Mouse (Mus musculus) retina, embryonic 14.5 days (tissue): Measurements from ENCODE around the gene Ddx1.

Experiments
- DNase-seq: peaks from one replicate; pipeline ENCODE4 v3.0.0-alpha.2; 2015; ENCODE audit warnings: low spot score

Gene Ddx1

GRCm38 (mm10) chr12:13248691-13249572, at the start of gene Ddx1:
Gene Ddx1, minus strand, starts transcription at chr12:13249213.
- DNase-seq: peak; percentile 89

DNA sequence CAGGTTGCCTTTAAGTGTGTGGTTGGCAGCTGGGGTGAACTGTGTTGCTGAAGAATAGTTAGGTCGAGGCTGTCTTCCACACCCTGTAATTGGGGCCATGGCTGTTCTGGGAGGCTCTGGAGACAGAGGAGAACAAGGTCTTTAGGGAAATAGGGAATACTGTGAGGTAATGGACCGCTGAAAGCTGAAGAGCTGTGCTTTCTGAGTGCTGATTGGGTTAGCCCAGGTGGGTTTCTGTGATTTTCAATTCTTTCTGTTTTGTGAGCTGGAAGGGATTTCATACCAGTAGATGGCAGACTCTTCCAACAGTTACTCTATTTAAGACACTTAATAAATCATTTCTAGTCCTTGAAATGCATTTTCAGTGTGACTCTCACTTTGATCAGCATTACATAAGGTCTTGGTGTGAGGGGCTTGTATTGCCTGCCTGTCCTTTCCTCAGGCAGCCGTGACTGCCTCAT, 44.4 kb upstream of the Ddx1 start:
- DNase-seq: peak; percentile 45

- no peak for DNase-seq
These were observed 42.4 kb upstream of the Ddx1 start for GRCm38 (mm10) chr12:13291453-13291852.

DNA sequence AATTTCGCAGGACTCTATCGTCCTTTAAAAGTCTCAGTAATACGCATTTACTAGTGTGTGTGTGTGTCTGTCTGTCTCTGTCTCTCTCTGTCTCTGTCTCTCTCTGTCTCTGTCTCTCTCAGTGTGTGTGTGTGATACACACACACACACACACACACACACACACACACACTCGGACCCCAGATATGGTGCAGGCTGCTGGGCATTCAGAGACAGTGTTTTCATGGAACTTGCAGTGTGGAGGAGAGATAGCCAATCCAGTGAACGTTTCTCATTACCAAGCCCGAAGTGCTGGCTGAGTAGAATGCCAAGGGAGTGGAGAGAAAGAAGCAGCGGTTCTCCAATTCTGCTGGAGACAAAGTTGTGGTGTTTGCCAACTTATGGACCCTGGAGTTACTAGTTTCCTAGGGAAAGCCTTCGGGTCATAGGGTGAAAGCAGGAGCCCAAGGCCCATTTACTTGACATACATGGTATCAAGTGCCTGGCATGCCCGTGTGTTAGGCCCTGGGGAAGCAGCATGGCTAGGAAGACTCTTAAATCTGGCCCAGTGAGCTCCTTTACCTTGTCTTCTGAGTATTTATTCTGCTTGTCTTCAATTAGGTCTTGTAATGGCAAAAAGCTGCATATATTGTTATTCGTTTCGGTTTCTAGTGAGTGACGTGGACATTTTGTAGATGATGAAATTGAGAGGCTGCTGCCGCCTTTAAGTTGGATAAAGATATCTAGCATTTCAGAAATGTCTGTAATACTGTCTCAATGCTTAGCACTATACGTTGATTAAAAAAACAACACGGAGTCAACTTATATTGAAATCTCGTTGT, 20.8 kb upstream of the Ddx1 start:
- no peak for DNase-seq

DNA sequence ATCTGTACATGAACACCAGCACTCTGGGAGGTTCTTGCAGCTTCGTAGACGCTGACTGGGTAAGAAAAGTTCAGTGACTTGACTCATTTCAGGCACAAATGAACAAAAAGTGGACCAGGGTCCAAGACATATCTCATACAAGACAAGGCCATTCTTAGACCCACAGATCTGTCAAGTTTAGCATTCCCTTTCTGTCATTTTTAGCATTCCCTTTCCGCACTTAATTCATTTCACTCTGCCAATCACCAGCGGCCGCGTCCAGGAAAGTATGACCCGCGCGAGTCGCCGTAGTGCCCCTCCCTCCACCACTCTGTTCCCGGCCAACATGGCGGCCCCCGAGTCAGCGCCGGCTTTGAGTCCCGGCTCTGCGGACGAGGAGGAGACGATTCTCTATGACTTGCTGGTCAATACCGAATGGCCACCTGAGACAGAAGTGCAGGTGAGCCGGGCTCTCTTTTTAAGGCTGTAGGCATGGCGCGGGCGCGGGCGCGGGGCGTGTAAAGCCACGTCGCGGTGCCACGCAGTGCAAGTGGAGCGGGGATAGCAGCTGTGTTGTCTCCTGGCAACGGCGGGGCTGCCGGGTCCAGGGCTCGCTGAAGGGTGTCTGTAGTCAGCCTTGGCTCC, 19.9 kb upstream of the Ddx1 start, which contains the start of gene Nbas:
TSS of gene Nbas (plus strand) at position 308 of the 624 bp plus-strand sequence.
- DNase-seq: peak; percentile 85

- no peak for DNase-seq
These were observed 19.4 kb upstream of the Ddx1 start for GRCm38 (mm10) chr12:13268412-13268811.

DNA sequence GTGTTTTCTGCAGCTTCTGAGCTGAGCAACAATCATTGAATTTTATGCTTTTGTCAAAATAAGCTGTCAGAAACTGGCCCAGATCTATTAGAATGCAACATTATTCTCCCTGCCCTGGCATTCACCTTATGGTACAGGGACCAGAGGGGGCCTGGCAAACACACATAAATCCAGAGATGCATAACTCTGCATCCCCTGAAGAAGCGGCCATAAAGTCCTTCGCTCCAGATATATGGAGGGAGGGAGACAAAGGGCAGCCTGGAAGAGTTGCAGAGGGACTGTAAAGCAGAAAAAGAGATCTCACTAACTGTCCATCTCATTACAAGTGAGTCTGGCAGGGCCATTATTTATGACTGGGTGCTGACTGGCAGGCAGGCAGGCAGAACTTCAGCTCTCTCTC, 6.7 kb upstream of the Ddx1 start:
- DNase-seq: no peak

DNA sequence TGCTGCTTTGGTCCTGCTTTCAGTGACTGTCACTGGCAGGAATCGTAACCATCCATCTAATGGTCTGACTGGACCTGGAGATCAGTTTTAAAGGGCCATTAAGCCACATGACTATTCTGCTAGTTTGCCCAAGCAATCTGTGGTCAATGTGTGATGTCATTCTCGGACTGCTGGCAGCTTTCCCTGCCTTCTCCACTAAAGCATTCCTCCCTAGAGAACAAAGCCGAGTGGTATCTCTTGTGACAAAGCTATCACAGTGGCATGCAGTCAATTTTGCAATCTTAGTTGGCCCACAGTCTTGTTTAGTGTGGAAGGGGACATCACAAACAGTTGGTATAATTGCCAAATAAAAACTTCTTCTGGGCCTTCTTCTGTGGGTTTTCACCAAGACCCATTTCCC, 6.1 kb upstream of the Ddx1 start:
- DNase-seq: peak; percentile 12

GRCm38 (mm10) chr12:13249573-13249919, 533 bp upstream of the Ddx1 start:
- no peak for DNase-seq

DNA sequence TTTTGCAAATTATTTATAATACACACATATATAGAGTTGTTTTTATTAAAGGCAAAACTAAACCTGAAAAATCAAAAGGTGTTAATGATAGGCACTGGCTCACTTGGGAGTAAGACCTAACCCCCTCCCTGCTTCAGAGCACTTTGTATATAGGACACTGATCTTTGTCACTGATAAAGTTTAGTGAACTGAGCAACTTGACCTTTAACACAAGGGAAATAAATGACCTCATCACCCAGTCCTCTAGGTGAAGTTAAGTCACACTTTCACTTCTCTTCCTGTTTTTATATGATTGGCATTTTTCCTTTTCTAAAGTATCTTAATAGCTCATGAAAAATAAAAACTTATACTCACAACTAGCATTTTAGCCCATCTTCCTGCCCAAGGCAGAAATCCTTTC, 6.6 kb downstream of the Ddx1 start:
- DNase-seq: no peak

- DNase-seq: no peak
These were observed 30.9 kb downstream of the Ddx1 start for GRCm38 (mm10) chr12:13218101-13218514.

DNA sequence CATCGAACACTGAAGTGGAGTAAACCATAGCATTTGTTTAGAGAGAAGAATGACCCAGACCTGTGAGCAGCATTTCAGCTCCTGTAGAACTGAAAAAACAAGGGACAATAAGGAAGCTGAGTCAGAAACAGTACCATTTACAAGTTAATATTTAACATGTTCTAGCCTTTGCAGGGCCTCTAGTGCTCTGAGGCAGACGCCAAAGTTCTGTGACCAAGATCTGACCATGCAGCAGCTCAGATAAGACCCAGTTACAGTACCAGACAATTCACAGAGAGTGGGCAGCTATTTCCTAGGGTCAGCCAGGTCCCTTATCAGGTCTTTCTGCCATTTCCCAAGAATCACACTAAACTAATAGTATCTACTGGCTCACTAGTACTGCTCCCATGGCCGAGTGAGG, 31.4 kb downstream of the Ddx1 start:
- no peak for DNase-seq

DNA sequence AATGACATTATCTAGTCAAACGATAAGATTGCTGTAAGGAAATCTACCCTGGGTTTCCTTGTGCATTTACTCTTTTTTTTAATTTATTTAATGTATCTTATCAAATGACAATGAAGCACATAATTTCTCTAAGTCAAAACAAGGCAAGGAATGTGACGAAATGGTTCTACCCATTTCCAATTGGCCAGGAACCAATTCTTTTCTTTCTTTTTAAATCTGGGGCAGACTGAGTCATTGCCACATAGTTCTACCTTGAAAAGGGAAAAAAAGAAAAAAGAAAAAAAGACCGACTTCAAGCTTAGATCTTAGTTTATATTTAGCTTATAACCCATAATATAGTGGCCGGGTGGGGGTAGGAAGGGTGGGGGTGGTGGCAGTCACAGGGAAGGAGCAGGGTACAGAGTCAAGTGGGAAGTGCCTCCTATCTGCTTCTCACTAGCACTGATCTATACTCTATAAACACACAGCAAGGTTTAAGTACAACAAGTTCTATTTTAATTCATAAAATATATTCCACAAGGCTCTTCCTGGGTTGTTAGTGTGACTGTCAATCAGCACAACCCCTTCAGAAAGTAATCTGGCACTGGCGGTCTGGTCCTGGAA, 32.4 kb downstream of the Ddx1 start:
- no peak for DNase-seq

DNA sequence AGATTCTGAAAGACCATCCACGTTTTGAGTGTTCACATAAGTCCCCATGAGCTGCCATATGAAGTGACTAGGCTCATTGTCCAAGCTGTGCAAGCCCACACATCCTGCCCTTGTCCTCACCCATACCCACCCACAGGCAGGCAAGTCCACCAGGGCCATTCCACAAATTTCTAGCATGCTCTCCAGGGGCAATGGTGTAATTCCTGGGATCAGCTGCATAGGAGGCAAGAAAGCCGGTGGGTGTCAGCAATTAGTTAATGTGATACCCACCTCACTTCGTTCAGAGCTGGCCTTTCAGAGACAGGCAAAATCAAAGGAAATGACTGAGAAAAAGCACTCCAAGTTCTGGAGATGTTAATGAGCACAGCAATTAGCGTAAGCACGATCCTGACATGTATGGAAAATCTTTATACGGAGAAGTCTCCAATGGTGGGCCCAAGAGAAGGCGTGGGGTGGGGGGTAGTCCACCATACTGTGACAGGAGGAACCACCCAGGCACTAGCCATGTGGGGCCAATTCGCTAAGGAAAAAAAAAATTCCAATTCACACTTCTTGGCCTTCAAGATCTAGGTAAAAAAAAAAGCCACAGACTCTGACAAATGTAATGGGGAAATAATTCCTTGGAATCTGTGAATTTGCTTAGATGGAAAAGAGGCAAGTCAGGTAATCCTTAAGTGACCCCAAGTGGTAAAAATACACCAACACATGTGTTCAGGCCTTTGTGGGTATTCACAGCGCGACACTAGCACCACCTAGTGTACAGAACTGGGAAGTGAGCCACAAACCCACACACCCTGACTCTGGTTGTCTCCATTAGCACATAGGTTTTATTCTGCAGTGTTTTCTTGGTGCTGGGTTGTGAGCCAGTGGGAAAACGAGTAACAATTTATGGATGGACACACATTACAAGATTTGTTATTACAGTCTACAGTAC, 34.4 kb downstream of the Ddx1 start:
- DNase-seq: peak; percentile 94

DNA sequence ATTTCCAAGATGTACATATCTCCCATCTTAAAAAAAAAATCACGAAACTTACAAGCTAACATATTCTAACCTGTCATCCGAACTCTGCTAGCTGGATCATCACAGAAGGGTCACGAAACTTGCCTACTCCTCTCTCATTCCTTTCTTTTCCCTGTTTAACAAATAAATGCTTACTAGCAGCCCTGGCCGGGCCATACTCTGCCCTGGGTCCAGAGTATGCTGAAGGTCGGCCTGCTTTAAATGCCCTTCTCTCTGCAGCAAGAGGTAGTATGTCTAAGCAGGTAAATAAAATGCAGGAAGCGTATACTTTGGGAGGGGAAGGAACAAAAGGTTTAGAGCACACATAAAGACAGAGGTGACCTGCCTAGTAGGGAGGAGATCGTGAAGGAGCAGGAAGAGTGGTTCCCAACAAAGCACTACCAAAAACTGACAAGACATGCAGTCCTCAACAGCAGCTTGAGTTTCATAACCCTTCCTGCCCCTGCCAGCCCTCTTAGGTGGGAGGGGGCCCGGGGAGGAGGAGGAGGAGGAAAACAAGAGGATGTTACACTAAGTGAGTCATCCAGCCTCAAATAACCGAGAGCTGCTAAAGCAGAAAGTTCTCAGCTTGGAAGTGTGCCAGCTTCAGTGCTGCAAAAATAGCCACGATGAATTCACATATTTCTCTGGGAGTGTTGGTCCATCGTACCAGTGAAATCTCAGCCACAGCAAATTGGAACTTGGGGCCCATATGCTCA, 37.1 kb downstream of the Ddx1 start:
- DNase-seq: no peak

DNA sequence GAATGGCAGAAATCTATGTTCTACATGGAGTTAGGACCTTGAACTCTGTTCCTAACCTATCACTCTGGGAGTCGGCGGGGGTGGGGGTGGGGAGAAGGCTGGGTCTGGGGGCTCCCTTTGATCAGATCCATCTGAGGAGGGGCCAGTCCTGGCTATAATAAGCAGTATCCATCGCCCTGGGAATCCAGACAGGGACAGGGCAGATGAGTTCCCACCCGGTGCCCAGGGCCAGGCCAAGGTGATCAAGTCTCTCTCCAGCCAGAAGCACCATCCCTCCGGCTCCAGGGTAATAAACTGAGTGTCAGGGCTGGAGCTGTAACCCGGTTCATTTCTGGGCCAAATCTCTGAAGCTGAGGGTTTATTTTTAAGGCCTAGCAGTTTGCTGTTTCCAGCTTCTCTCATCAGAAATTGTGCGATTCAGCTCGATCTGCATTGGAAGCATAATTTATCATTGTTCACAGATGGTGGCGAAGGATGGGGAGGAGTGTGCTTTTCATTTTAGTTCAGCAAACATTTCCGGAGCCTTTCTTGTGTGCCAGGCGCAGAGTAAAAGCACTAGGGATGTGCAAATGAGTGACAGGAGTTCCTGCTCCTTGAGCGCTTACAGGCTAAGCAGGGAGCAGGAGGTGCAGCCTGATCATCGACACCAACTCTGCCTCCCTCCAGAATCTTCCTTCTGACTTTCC, 39.2 kb downstream of the Ddx1 start:
- no peak for DNase-seq

DNA sequence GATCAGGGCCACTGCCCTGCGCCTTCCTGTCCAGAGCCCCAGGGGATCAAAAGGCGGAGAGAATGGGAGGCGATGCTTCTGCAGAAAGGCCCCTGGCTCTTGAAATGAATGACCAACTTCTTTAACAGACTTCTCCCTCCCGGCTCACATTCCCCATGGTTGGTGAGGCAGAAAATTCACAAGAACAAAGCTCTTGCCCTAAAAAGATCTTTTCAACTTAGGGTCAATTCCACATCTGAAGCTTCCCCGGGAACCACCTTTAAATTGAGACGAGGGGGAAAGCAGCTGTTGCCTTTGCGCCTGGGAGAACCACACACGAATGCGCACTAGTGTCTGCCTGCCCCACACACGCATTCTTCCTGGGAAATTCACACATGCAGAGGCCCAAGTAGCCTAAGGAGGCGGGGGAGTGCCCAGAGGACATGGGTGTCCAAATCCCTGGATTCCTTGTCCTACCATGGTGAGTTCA, 40.0 kb downstream of the Ddx1 start:
- DNase-seq: peak; percentile 77

DNA sequence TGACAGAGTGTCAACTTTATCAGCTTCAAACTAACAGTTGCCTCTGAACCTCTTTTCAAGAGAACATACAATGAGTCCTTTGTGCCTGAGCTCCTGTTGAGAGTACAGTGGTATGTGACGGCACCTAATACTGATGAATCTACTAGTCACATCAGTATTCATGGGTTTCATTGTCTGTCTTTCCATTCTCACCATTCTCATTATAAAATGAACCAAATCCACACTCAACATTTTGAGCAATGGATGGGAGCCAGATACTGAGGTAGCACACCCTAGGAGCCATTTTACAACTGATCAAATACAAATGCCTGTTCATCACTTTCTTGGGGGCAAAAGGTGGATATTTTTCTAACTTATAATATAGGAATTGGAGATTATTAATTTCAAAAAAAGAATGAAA, 40.5 kb downstream of the Ddx1 start:
- DNase-seq: peak; percentile 31

- DNase-seq: no peak
These were observed 41.9 kb downstream of the Ddx1 start for GRCm38 (mm10) chr12:13207099-13207498.

- DNase-seq: no peak
These were observed 43.3 kb downstream of the Ddx1 start for GRCm38 (mm10) chr12:13205733-13206132.
